Mouse (Mus musculus) CD4-positive, CD25-positive, alpha-beta regulatory T cell, adult 2 months (primary cell): Measurements from ENCODE around the gene Mamld1.

Experiments used
- DNase-seq: peaks from one replicate; pipeline ENCODE4 v3.0.0-alpha.2; 2012; ENCODE audit warnings: low read depth, low spot score

Gene Mamld1

DNA sequence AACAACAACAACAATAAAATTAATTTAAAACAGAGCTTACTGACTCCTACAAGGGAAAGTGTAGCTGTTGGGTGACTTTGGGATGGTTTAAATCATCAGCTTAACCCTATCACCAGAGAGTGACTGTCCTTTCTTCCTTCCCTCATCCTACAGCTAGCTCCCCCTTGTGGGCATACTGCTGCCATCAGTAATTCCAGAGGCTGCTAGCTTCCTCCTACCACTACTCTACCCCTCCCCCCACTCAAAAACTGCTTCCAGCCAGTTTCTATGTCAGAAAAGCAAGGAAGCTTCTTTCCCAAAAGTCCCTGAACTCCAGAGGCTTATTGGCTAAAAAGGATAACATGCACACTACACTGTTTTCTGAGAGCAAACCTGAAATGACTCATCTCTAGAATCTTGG lies 81.4 kb downstream of the Mamld1 start:
- DNase-seq = peak; percentile 1

DNA sequence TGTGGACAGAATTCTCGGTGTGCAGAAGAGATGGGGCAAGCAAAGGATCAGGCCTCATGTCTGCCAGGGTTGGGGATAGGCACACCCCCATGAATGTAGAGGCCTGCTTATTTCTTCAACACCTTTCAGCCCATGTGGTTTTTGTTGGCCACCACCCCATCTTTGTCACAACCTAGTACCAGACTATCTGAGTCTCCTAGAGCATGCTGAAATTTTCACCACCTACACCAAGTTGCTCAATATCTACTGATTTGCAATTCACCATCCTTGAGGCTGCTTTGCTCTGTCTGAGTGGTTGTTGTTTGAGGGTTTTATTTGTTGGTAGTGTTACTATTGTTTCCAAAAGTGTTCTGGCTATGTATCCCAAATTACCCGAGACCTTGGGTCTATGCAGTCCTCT lies 91.3 kb downstream of the Mamld1 start:
- no peak for DNase-seq

DNA sequence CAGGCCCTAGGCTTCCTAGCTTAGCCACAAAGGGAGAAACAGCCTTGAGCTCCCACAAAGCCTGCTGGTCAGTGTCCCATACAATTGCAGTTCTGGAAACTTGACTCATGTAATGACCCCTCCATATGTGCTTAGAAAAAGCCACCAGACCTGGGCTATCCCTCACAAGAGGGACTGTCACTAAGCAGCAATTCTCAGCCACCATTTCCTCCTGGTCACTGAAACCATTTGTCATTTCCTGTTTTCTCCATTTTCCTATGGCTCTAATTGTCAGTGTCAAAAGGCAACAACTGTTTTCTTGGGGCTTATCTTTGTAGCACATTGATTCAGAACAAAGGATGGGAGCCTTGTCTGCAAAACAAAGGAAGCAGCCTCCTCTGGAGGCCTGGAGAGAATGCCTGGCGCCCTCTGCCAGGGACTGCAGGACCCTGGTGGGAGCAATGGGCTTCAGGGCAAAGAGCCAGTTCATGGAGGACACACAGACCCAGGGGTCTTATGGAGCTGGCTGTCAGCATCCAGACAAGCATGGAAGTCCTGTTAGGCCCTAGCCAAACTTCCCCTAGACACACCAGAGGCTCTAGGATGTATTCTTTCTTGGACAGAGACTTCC lies 99.5 kb downstream of the Mamld1 start:
- DNase-seq = no peak

GRCm38 (mm10) chrX:71150551-71151001 lies 100.5 kb downstream of the Mamld1 start:
- no peak for DNase-seq

- DNase-seq = no peak
These were observed 131.5 kb downstream of the Mamld1 start for GRCm38 (mm10) chrX:71181526-71181925.

GRCm38 (mm10) chrX:71183671-71184070 lies 133.6 kb downstream of the Mamld1 start:
- no peak for DNase-seq

- no peak for DNase-seq
These were observed 136.3 kb downstream of the Mamld1 start for GRCm38 (mm10) chrX:71186396-71186795.

GRCm38 (mm10) chrX:71204776-71205175 lies 154.7 kb downstream of the Mamld1 start:
- DNase-seq = no peak
